Mouse (Mus musculus) R1 (cell line): ENCODE results near the gene Man2a2.
A peak's percentile ranks its signal among the peaks of the same experiment; 100 is the strongest.

ENCODE experiments used
- DNase-seq: peaks from one replicate; pipeline ENCODE4 v3.0.0-alpha.2; 2018; ENCODE audit warnings: low read depth, low spot score

The Man2a2 gene

DNA sequence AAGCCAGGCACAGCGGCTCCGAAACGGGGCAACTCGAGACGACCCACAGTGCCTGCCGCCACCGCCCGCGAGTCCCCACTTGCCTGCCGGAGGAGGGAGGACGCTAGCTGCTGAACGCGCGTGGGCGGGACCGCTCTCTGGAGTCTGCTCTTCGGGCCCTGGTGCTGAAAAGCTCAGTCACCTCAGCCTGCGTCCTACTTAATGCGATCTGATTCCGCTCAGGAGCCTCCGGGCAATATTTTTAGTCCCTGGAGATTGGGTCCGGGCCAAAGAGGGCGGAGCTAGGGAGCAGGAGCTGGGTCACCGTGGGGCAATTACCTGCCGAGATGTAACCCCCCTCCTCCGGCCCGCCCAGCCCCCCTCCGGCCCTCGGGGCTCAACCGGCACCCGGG, 530 bp downstream of the Man2a2 start:
- DNase-seq: peak; percentile 96

DNA sequence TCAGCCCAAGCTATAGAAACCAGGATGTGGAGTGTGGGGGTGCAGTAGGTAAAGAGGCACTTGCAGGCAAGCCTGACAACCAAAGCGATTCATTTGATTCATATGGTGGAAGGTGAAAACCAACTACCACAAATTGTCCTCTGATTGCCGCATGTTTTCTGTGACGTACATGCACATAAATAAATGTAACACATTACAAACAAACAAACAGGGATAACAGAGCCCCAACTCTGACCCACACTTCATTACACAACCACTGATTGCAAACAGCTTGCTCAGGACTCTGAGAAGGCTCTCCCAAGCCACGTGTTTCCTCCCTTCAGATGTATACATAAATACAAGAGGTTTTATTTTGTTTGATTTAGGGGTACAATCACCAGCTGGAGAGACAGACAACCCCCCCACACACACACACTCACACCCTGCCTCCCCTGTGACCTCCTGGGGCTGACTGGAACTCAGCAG, 1.2 kb downstream of the Man2a2 start:
- DNase-seq: no peak

DNA sequence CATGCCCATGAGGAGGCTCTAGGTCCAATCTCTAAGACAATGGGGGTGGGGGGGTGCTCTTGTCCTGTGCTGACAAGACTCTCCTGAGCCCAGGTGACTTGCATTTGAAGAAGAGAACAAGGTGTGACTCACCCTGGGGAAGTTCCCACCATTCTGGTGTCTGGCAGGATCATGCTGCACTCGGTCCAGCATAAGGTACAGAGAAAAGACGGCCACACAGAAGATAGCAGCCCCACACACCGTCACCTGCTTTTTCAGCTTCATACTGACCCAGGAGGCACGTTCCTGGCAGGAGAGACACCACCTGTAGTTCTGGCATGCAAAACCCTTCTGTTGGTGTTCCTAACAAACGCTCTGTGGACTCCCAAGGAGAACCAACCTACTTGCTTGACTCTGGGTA, 1.7 kb downstream of the Man2a2 start:
- no peak for DNase-seq

DNA sequence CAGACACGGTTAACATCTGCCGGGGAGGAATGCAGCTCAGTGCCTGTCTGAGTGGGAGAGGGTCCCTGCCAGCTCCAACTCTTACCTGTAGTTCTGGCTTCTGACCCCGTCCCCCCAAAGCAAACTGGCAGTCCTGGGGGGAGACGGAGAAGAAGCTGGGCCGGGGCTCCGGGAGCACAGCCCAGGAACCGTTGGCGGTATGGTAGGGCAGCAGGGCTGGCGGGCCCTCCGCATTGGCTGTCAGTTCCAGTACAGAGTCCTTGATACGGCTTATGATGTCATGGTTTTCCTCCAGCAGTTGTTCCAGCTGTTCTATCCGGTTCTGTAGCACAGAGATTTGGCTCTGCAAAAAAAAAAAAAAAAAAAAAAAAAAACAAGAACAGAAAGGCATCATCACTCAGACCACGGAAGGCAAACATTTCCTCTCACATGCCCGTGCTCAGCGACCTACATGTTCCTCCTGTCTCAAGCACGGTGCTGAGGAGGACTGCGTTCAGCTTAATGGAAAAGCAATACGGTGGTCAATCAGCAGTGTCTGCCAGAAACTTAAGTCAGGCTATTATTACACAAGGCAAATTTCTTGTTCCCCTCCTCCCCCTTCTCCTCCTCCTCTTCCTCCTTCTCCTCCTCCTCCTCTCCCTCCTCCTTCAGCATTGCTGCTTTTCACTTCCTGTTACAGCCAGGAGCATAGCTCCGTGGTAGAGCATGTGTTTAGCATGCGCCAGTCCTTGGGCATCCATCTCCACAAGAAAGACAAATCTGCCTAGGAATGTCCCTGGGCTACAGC, 2.3 kb downstream of the Man2a2 start:
- no peak for DNase-seq

DNA sequence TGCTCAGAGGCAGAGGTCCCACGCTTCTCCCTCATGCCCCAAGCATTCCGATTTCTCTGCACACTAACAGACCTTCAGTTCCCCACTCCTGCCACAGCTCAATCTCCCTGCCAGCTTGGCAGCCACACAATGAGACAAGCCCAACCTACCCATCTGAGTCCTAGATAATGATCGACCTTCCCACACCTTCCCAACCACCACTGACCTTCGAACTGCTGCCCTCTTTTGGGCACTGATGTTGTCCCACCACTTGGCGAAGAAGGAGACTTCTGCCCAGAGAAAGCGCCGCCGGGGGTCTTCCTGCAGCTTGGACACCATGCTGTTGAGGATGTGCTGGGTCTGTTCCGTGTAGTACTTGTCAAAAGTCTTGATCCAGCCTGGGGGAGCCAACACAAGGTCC, 3.2 kb downstream of the Man2a2 start:
- DNase-seq: no peak

- no peak for DNase-seq
Measured at GRCm38 (mm10) chr7:80367232-80367631, 3.9 kb downstream of the Man2a2 start.

- DNase-seq: no peak
Measured at GRCm38 (mm10) chr7:80365759-80366158, 5.4 kb downstream of the Man2a2 start.

DNA sequence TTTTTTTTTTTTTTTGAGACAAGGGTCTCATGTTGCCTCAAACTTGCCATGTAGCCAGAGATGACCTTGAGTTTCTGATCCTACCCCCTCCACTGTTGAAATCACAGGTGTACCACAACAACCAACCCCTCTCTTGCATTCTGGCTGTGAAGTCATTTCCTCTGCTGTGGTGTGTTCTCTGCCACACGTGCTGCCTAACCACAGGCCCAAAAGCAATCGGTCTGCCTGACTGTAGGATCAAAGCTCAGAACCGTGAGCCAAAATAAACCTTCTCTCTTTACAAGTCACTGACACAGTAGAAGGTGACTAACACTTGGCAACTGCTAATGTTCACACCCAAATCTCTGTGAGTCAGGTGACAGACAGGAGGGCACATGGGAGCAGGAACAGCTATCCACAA, 10.7 kb downstream of the Man2a2 start:
- no peak for DNase-seq

- DNase-seq: no peak
Measured at GRCm38 (mm10) chr7:80358039-80358438, 13.1 kb downstream of the Man2a2 start.

DNA sequence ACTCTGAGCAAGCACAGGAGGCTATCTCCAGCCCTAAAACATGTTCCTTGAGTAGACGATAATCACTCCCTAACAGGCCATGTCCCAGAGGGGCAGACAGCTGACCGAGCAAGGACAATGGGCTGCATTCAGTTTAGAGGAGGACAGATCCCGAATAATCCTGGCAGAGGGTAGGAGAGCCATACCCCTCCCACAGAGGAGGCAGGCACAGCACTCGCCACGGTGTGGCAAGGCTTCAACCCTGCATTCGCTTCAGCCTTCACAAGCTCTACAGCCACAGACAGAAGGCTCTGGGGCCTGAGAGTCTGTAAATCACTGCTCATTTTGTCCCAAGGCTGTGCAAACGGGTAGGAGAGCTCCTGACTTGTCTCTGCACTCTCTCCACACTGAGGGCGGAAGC, 14.0 kb downstream of the Man2a2 start:
- no peak for DNase-seq

DNA sequence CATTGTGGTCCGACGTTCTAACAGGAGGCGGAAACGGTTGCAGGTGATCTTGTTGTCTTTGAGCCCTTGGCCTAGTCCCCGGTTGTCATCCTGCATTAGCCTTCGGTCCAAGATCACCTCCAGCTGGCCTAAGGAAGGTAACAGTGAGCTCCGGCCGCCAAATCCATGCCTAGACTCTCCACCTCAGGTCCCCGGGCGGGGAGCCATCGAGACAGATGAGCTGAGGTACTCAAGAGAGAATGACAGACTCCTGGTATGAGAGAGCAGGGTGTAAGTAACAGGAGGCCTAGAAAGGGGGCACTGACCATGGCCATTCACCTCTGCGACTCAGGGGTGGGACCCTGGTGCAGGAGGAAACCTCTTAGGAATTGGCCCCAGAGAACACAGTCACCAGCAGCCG, 14.8 kb downstream of the Man2a2 start:
- DNase-seq: no peak

DNA sequence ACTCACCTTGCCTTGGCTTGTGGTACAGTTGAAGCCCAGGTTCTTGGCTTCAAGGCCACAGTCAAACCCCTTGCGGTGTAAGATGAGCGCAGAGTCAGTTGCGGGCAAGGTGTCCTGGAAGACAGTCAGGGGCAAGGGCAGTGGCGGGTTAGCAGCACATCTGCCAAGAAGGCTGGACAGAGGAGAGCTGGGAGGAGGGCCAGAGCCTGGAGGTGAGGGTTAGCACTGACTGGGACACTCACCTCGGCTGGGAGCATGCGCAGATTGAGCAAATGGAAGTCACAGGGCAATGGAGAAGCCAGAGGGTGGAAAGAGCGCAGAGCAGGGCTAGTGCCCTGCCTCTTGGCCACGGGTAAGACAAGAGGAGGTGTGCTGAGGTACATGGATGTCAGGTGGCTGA, 18.3 kb downstream of the Man2a2 start:
- peak; percentile 37 for DNase-seq

GRCm38 (mm10) chr7:80350808-80351207, 20.4 kb downstream of the Man2a2 start:
- DNase-seq: no peak

GRCm38 (mm10) chr7:80347670-80348586, 23.2 kb downstream of the Man2a2 start:
- DNase-seq: no peak

- DNase-seq: no peak
Measured at GRCm38 (mm10) chr7:80346830-80347229, 24.3 kb downstream of the Man2a2 start.

DNA sequence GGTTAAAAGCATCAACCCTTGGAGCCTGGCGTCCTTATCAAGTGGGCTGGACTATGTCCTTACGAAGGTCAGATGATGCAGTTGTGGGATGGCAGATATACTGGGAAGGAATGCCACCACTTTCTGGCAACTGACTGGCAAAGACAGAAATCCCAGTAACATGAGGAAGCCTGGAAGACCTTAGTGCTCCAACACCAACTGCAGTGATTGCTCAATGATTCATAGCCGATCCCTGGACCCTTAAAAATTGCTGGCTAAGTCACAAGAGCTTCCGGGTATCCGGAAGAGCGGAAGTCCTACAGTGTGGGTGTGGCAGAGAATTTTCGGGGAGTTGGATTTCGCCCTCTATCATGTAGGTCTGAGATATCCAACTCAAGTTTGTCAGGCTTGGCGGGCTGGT, 25.0 kb downstream of the Man2a2 start:
- no peak for DNase-seq

DNA sequence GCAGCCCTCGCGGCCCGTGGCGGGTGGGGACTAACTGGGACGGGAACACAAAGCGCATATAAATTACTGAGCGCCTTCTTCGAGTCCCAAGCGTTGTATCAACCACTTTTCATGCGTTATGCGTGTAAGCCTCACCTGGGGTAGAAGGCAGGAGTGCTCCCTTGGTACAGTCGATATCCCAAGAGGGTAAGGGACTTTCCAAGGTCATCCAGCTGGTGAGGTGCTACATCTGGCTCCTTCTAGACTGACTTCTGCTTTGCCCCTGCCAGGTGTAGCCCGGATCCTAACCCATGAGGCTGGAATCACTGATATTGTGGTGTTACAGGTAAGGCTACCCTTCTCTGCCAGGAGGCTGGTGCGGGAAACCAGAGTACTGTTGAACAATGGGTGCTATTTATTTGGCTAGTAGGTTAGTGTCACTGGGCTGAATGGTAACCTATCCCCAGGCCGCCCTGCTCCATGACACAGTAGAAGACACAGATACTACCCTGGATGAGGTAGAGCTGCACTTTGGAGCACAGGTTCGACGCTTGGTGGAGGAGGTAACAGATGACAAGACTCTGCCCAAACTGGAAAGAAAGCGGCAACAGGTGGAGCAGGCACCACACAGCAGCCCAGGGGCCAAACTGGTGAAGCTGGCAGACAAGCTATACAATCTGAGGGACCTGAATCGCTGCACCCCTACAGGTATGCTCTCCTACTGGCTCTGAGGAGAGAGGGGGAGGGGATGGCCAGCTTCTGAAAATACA, 27.7 kb downstream of the Man2a2 start:
- DNase-seq: no peak

GRCm38 (mm10) chr7:80342858-80343257, 28.3 kb downstream of the Man2a2 start, which contains the start of gene Hddc3:
TSS of gene Hddc3 (plus strand) at chr7:80343104.
- DNase-seq: peak; percentile 97

DNA sequence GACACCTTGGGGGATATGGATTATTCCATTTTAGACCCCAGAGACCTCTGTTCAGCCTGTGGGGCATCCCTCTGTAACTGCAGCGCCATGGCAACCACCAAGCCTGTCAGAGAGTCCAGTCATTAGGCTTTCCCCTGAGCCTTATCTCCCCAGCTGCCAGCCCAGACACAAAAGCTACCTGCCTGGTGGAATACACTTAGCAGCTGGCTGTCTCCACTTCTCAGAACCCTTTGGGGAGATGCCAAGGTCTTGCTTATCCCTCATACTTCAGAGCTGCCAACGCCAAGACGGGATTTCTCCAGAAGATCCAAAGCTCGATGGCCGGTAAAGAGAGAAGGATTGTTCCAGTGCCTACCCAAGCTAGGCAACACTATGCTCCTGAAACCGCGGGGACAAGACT, 29.4 kb downstream of the Man2a2 start:
- no peak for DNase-seq

DNA sequence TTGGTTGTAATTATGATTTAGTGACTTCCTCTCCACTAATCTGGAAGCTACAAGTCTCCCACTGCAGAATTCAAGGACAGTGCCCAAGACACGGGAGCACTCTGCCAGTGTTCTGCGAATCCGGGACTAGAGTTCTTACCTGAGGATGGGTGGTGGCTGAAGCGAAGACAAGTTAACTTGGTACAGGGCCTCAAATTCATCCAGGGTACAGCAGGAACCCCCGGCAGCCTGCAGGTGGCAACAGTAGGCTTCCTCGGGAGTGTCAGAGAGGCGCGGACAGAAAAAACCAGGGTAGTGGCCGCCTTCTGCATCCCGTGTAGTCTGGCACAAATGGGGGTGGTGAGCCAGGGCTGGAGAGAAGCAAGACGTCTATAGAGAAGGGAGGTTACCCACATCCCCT, 30.4 kb downstream of the Man2a2 start, which contains the start of gene Unc45a:
TSS of gene Unc45a (minus strand) at position 213 of the 400 bp plus-strand sequence.
- peak; percentile 83 for DNase-seq

DNA sequence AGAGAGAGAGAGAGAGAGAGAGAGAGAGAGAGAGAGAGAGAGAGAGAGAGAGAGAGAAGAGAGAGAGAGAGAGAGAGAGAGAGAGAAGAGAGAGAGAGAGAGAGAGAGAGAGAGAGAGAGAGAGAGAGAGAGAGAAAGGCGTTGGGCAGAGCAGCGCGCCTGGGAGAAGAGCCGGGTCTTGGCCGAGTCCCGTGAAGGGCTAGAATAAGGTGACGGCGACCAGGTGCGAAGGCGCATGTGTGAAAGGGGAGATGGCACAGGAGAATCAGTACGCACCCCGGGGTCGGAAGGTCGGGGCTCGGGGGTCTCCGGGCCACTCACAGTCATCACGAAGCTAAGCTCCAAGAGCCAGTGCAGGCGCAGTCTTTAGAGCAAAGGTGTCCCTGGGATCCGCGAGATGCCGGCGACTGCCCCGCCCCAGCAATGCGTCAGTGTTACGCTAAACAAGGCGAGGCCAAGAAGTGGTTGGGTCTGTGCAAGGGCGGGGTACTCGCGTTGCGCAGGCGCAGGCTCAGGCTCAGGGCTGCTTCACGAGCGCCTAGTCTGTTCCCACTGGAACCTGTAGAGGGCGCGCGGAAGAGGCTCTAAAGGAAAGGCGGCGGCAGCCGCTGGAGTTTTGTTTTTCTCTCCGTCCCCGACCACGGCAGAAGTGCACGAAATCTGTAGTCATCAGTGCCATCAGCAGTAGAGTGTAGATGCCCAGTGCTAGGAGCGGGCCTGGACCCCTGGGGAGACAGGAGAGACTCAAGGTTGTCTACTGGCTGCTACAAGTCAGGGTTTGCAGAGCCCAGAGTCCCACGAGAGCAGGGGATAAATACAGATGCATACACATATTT, 31.2 kb downstream of the Man2a2 start:
- DNase-seq: peak; percentile 98
